Mouse (Mus musculus): ENCODE data around the gene Cdcp1. TPM values are rescaled to one million over a fixed set of nuclear protein-coding genes. Genes with fewer than 3 reads are reported as not detected.

Cdcp1 gene
- total RNA-seq, 2 experiments from 2014 or later = not detected

GRCm38 (mm10) chr9:123156910-123157361 is 58.9 kb downstream of the Cdcp1 start:
- no peak for ATAC-seq (ENCODE audit: poor library complexity, severe bottlenecking)

- ATAC-seq (ENCODE audit: poor library complexity, severe bottlenecking) = no peak
Measured at GRCm38 (mm10) chr9:123153121-123153520, 62.7 kb downstream of the Cdcp1 start.

- peak; percentile 62 for ATAC-seq (ENCODE audit: poor library complexity, severe bottlenecking)
Measured at GRCm38 (mm10) chr9:123152026-123152425, 63.8 kb downstream of the Cdcp1 start.

DNA sequence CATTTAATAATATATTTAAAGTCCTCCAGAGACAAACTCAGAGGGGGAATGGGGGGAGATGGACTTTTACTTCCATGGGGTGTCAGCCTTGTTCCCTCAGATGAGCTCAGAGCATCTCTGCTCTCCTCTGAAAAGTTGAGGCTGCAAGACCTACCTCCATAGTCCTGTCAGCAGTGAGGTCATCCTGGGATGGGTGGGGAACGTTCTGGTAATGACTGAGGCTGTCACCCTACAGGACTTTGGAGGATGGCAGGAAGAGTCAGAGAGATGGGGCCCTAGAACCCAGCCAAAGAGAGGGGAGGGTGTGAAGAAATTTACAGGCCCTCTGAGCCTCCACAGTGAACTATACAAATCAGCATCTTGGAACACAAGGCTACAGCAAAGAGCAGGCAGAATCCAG is 64.3 kb downstream of the Cdcp1 start:
- no peak for ATAC-seq (ENCODE audit: poor library complexity, severe bottlenecking)

DNA sequence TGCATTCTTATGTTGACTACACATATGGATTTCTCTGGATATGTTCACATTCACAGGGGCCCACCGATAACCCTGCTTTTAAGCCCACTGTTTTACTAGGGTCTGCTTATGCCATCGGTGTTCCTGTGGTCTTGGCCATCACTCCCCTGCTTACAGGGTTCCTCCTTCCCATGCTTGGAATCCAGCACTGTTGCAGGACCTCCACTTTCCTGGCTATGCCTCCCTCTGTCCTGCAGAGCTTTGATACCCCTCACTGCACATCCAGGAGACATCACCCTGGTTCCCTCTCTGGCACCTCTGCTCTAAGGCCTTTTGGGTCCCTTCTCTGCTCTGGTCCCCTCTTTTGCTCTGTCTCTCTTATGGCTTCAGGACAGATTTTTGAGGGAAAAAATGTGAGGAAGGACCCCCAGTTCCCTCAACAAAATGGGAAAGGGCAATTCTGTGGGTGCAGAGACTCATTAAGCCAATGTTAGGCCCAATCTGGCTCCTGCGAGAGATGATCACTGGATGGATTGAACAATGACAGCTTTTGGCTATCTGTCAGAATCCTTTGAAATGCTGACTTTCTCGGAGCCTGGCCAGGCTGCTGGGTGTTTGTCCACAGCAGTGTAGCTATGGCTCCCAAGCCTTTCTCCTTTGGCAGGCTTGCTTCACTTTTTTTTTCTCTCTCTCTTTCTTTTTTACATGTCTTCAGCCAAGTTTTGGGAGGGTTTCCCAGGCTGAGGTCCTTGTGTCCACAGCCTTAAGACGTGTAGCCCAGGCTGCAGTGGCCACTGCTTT is 65.4 kb downstream of the Cdcp1 start, which contains the start of gene Clec3b:
Clec3b (plus strand) TSS at position 706 of the 780 bp plus-strand sequence.
- no peak for ATAC-seq (ENCODE audit: poor library complexity, severe bottlenecking)

DNA sequence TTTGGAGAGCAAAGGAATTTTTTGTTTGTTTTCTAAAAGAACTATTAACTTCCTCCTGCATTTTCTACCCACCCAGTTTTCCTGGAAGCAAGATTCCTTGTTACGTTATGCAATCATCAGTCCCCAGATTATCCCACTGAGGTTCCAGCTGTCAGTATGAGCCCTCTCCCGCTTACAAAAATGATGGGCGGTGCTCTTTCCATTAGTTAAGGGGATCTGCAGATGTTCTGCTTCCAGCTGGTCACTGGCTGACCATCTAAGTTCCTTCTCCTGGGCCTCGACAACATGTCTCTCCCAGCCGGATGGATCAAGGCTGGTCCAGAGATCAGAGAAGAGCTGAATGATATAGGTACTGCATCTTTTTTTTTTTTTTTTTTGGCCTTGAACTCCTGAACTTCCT is 67.4 kb downstream of the Cdcp1 start:
- ATAC-seq (ENCODE audit: poor library complexity, severe bottlenecking) = no peak

DNA sequence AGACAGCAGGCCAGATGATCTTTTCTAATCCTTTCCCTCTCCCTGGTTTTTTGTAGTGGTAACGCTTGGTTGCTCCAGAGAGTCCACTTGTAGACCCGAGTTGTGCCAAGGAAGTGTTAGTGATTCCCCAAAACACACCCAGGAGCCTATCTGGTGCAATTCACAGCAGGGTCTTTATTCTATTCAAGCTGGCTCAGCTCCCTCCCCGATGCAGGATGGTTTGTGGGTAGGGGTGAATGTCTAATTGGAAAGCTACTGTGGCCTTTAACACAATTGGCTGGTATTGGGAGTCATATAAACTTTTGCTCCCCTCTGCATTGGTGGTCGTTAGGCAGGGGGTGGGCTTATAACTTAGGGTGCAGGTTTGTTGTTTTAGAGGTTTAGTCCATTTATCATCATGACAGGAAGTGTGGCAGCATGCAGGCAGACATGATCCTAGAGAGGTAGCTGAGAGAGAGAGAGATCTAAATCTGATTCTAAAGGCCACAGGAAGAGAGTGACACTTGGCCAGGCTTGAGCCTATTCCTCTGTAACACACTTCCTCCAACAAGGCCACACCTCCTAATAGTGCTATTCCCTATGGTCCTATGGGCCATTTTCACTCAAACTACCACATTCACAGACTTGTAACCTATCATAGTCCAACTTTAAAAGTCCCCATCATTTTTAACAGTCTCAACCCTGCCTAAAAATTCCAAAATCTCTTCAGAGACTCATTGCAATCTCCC is 75.8 kb downstream of the Cdcp1 start:
- no peak for ATAC-seq (ENCODE audit: poor library complexity, severe bottlenecking)

- ATAC-seq (ENCODE audit: poor library complexity, severe bottlenecking) = no peak
Measured at GRCm38 (mm10) chr9:123138891-123139474, 76.9 kb downstream of the Cdcp1 start.

GRCm38 (mm10) chr9:123136953-123137682 is 78.7 kb downstream of the Cdcp1 start:
- no peak for ATAC-seq (ENCODE audit: poor library complexity, severe bottlenecking)

DNA sequence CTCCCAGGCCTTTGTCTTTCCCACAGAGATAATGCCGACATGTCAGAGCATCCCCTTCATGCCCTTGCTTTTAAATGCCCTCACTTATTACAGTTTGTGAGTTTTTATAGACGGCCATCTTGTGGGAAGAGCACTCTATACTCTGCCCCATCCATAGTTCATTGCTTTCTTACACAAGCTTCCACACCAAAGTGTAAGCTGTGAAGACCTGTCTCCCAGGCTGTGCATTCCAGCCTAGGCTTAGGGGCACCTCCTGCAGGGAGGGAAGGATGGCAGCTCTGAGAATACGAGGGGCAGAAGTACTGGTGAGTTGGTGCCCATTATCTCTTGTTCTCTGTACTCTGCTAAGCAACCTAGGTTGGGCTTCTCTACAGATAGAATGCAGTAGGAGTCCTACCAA is 82.8 kb downstream of the Cdcp1 start:
- ATAC-seq (ENCODE audit: poor library complexity, severe bottlenecking) = no peak

GRCm38 (mm10) chr9:123127663-123128062 is 88.2 kb downstream of the Cdcp1 start:
- ATAC-seq (ENCODE audit: poor library complexity, severe bottlenecking) = no peak

GRCm38 (mm10) chr9:123124413-123124981 is 91.3 kb downstream of the Cdcp1 start:
- no peak for ATAC-seq (ENCODE audit: poor library complexity, severe bottlenecking)

- ATAC-seq (ENCODE audit: poor library complexity, severe bottlenecking) = peak; percentile 80
Measured at GRCm38 (mm10) chr9:123123571-123124412, 92.0 kb downstream of the Cdcp1 start.

- ATAC-seq (ENCODE audit: poor library complexity, severe bottlenecking) = no peak
Measured at GRCm38 (mm10) chr9:123123017-123123416, 92.8 kb downstream of the Cdcp1 start.

Other genes with a start within 250 kb of the Cdcp1 start
- 6.4 and 7.9 TPM in 2 replicates for gene Tmem42, start 194.7 kb downstream of the Cdcp1 start, total RNA-seq (2015)
- 2.1 and 2.2 TPM in 2 replicates for gene Tmem42, start 194.7 kb downstream of the Cdcp1 start, total RNA-seq (2017)
- not detected in 2 replicates for gene Tgm4, start 181.3 kb downstream of the Cdcp1 start, total RNA-seq (2015)
- 0.15 TPM in 1 of 2 replicates, not detected in the other for gene Tgm4, start 181.3 kb downstream of the Cdcp1 start, total RNA-seq (2017)
- gene Zdhhc3, start 102.8 kb downstream of the Cdcp1 start, total RNA-seq (2015) = 32.6 and 45.7 TPM in 2 replicates
- gene Zdhhc3, start 102.8 kb downstream of the Cdcp1 start, total RNA-seq (2017) = 33.0 and 39.0 TPM in 2 replicates
- 38.2 and 44.3 TPM in 2 replicates for gene Exosc7, start 102.8 kb downstream of the Cdcp1 start, total RNA-seq (2015)
- 39.0 and 40.2 TPM in 2 replicates for gene Exosc7, start 102.8 kb downstream of the Cdcp1 start, total RNA-seq (2017)
- gene Clec3b, start 65.1 kb downstream of the Cdcp1 start, total RNA-seq (2015) = not detected in 2 replicates
- gene Clec3b, start 65.1 kb downstream of the Cdcp1 start, total RNA-seq (2017) = not detected in 2 replicates
- gene Tmem158, start 44.7 kb upstream of the Cdcp1 start, total RNA-seq (2015) = 0.22 TPM in 1 of 2 replicates, not detected in the other
- not detected in 2 replicates for gene Tmem158, start 44.7 kb upstream of the Cdcp1 start, total RNA-seq (2017)
- gene Lars2, start 150.9 kb upstream of the Cdcp1 start, total RNA-seq (2015) = 2,599 and 2,847 TPM in 2 replicates
- gene Lars2, start 150.9 kb upstream of the Cdcp1 start, total RNA-seq (2017) = 12.8 and 16.2 TPM in 2 replicates

Data from megakaryocyte, adult 5-6 weeks (primary cell).